ENCODE assay signal across 9 mouse cellular contexts in genomic region chr11:71346024-71346423, GRCm38 (mm10).
DNase-seq lines count a peak whose midpoint lies in the region; TF ChIP-seq lines count a peak whose summit lies in the region.
"Had no signal": no experiment of that assay in that cellular context is flagged by ENCODE, and none has a peak within 500 bp of the region (broad histone marks: within the 10 kb centered on the region; RNA-seq: fewer than 3 reads in every experiment).

No protein-coding gene starts in this region.

- DNase-seq in gastrocnemius, adult 2 months = no peak
- DNase-seq in gastrocnemius, postnatal 25 days = no peak
- DNase-seq in testis, postnatal 10 days (ENCODE audit: low spot score) = peak; percentile 43
- DNase-seq in testis, postnatal 14 days (ENCODE audit: low spot score) = no peak
- DNase-seq in kidney, postnatal 4 days = peak; percentile 48 to 65
- peak; percentile 73 for DNase-seq in retina, postnatal 1 day
- DNase-seq in spleen, postnatal 36 days (ENCODE audit: low spot score in 2 of 2) = no peak
- no peak for DNase-seq in neural tube, embryonic 10.5 days (ENCODE audit: extremely low spot score, low spot score)

- TF ChIP-seq CTCF in gastrocnemius, adult 2 months (IDR thresholded peaks at IDR 0.05) = peak; percentile 29; the same call in 1 of the 2 replicates

- no peak overlapping the region for H3K4me3 ChIP-seq in gastrocnemius, adult 2 months
- H3K4me3 ChIP-seq: embryonic facial prominence, embryonic 12.5 days had no signal

- H3K27ac ChIP-seq in gastrocnemius, adult 2 months = no peak overlapping the region
- H3K27ac ChIP-seq: embryonic facial prominence, embryonic 12.5 days had no signal

- intact Hi-C loops in gastrocnemius, adult 2 months (cut with DNase I) = no loop called here

Comparison
In these comparisons a context has a peak if more than half of its experiments do, and no peak if none do; other contexts are left out.
1. DNase-seq: peak in testis, postnatal 10 days (single experiment), kidney, postnatal 4 days (2 of 2) and retina, postnatal 1 day (single experiment); none in gastrocnemius, adult 2 months (single experiment), gastrocnemius, postnatal 25 days (single experiment), testis, postnatal 14 days (single experiment), spleen, postnatal 36 days (0 of 2) and neural tube, embryonic 10.5 days (single experiment).